Mouse (Mus musculus) ES-Bruce4 (cell line): Measurements from ENCODE around the gene Prkce. TPM values are rescaled to one million over a fixed set of nuclear protein-coding genes. Genes with fewer than 3 reads are reported as not detected.

Experiments
- H3K27ac ChIP-seq: 2 replicates; pipeline ENCODE4 v1.5.1; 2012; ENCODE audit warnings: low read length, inconsistent platforms; ENCODE audit not compliant: insufficient read depth
- H3K27me3 ChIP-seq: 2 replicates; pipeline ENCODE4 v1.6.1; 2012; ENCODE audit warnings: mild to moderate bottlenecking, low read length, inconsistent platforms; ENCODE audit not compliant: control insufficient read depth, poor library complexity, insufficient read depth, severe bottlenecking
- H3K36me3 ChIP-seq: 2 replicates; pipeline ENCODE4 v1.6.1; 2012; ENCODE audit warnings: inconsistent platforms, mild to moderate bottlenecking, low read length, moderate library complexity; ENCODE audit not compliant: control insufficient read depth, poor library complexity, insufficient read depth, severe bottlenecking
- H3K4me1 ChIP-seq: one replicate; pipeline ENCODE4 v1.8.1; 2011; ENCODE audit warnings: low read length; ENCODE audit not compliant: control insufficient read depth, insufficient read depth
- H3K4me3 ChIP-seq: 2 replicates; pipeline ENCODE4 v1.5.1; 2011; ENCODE audit warnings: low read depth, mild to moderate bottlenecking, low read length
- H3K9ac ChIP-seq: 2 replicates; pipeline ENCODE4 v1.6.1; 2012; ENCODE audit warnings: low read depth, mild to moderate bottlenecking, inconsistent platforms; ENCODE audit not compliant: poor library complexity, severe bottlenecking
- H3K9me3 ChIP-seq: replicated peaks from 2 replicates; pipeline ENCODE4 v1.6.1; 2012; ENCODE audit warnings: mild to moderate bottlenecking, low read length, inconsistent platforms; ENCODE audit not compliant: control insufficient read depth, poor library complexity, insufficient read depth, severe bottlenecking
- CTCF ChIP-seq: IDR thresholded peaks from one replicate; pipeline ENCODE4 v1.8.1; 2011; ENCODE audit warnings: low read depth, low read length
- EP300 ChIP-seq: IDR thresholded peaks from 2 replicates; pipeline ENCODE4 v1.6.1; 2011; ENCODE audit warnings: low read depth, low read length; ENCODE audit not compliant: insufficient read depth
- POLR2A ChIP-seq: IDR thresholded peaks from one replicate; pipeline ENCODE4 v1.8.1; 2011; ENCODE audit warnings: low read length; ENCODE audit not compliant: insufficient read depth
- polyA plus RNA-seq: library from polyadenylated mRNA; stranded (reverse); fragments of >200 nt; gene quantifications from 2 replicates; pipeline ENCODE4 v1.2.4, GENCODE M21; 2011; ENCODE audit warnings: low read depth; ENCODE audit not compliant: missing spikeins, insufficient read depth, insufficient read length

Gene Prkce
- polyA plus RNA-seq, 1 experiment: 4.3 TPM

DNA sequence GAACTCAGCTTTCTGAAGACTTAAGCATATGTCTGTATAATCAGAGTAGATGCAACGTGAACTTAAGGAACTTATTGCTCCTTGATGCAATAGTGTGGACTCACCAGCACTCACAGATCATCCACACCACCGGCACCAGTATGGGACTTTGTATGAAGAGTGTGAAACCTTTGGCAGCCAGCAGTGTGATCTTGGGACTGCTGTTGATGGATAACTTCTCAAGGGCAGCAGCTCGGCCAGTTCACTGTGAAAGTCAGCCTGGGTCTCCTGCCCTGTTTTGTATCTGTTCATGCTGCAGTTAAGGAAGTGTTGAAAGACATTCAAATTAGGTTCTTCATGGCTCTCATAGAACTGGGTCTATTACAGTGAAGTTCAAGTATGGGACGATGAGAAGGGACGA, 230.1 kb downstream of the Prkce start:
- H3K36me3 ChIP-seq: no peaks in the 10 kb centered on the region
- no peaks in the 10 kb centered on the region for H3K9me3 ChIP-seq
- TF ChIP-seq POLR2A: no peak
- TF ChIP-seq EP300: no peak
- no peak for TF ChIP-seq CTCF
- no peak overlapping the region for H3K27ac ChIP-seq
- H3K4me1 ChIP-seq: no peaks in the 10 kb centered on the region
- no peaks in the 10 kb centered on the region for H3K27me3 ChIP-seq
- no peak overlapping the region for H3K9ac ChIP-seq
- H3K4me3 ChIP-seq: no peak overlapping the region

DNA sequence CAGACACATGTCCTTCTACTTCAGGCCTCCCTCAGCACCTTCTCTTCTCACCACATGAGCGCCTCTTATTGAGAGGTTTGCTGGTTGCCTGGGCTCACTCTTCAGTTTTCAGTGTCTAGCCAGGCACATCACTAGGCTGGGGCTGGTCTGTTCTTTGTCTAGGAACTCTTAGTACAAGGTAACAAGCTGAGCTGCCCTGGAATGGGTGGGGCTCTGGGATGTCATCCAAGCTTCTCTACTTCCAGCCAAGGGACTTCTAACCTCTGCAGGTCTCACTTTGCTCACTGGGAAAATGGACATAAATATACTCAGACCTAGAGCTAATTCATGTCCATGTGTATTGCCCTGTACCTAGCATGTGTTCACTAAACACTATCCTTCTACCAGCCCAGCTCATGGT, 230.6 kb downstream of the Prkce start:
- Histone ChIP-seq H3K27me3 (no peaks in the 10 kb centered on the region), H3K4me3 (no peak overlapping the region), H3K36me3 (no peaks in the 10 kb centered on the region), H3K9me3 (no peaks in the 10 kb centered on the region), H3K9ac (no peak overlapping the region), H3K27ac (no peak overlapping the region), H3K4me1 (no peaks in the 10 kb centered on the region)
- TF ChIP-seq EP300 (no peak), CTCF (no peak), POLR2A (no peak)

DNA sequence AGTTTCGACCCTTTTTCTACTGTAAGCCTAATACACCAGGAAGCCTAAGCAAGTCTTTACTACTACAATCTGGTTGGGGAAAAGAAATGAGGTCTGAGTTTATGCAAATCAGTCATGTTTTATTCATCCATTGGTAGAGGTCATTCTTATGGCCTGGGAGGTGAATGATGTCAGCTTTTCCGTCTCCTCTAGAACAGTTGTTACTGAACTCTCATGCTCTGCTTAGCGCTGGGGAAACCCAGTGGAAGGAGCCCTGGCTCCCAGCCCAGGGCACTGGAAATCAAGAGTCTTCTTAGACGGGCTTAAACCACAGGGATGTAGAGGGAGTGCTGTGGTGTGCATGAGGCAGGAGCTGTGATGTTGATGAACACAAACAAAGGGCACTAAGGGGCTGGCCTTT, 232.4 kb downstream of the Prkce start:
- no peak overlapping the region for H3K4me3 ChIP-seq
- no peaks in the 10 kb centered on the region for H3K9me3 ChIP-seq
- H3K36me3 ChIP-seq: no peaks in the 10 kb centered on the region
- H3K9ac ChIP-seq: no peak overlapping the region
- no peaks in the 10 kb centered on the region for H3K4me1 ChIP-seq
- TF ChIP-seq POLR2A: no peak
- no peak for TF ChIP-seq EP300
- TF ChIP-seq CTCF: no peak
- no peak overlapping the region for H3K27ac ChIP-seq
- no peaks in the 10 kb centered on the region for H3K27me3 ChIP-seq

DNA sequence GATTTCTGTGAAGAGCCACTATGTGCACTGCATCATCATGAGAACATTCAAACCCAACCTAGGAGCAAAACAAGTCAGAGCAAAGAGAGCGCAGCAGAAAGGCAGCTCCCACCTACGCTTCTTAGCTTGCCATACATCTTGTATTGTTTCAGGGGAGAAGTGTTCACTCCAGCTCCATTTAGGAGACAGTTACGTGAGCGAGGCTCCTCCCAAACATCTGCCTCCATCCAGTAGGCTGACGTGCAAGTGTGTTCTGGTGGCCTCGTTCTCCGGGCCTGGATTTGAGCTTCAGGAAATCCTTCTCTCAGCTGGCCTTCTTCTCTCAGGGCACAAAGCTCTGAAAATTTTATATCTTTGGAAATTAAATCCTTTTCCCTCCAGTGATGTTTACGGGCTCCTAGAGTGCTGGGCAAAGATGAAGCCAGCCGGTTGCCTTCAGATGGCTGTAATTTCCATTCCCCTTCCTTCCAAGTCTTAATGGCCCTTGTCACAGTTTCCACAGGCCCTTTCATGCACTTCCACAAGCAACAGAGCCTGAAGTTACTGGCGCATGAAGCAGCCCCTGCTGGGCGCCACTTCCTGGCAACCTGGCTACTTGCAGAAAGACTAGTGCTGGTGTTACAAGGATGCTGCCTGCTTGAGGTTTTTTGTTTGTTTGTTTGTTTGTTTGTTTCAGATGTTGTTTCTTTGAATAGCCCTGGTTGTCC, 237.4 kb downstream of the Prkce start:
- Histone ChIP-seq H3K9me3 (no peaks in the 10 kb centered on the region), H3K9ac (no peak overlapping the region), H3K27me3 (no peaks in the 10 kb centered on the region), H3K4me1 (no peaks in the 10 kb centered on the region), H3K27ac (no peak overlapping the region), H3K4me3 (no peak overlapping the region), H3K36me3 (no peaks in the 10 kb centered on the region)
- TF ChIP-seq EP300 (no peak), POLR2A (no peak), CTCF (no peak)

DNA sequence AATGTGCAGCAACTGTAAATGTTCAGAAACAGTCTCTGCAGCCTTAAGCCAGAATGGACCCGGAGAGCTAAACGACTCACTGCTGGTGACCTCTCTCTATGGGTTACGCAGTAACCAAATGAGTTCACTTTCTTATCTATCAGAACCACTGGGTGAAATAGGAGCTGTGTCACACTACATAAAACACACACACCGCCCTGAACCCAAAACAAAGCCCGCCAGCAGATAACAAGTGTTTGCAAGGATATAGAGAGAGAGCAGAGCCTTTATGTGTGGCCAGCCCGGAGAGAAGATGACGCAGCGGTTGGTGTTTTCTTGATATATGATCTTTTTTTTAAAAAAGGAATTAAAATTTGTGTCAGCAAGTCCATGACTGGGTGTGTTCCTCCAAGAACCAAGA, 238.1 kb downstream of the Prkce start:
- Histone ChIP-seq H3K9me3 (no peaks in the 10 kb centered on the region), H3K9ac (no peak overlapping the region), H3K27ac (no peak overlapping the region), H3K4me1 (no peaks in the 10 kb centered on the region), H3K27me3 (no peaks in the 10 kb centered on the region), H3K36me3 (no peaks in the 10 kb centered on the region), H3K4me3 (no peak overlapping the region)
- TF ChIP-seq EP300 (no peak), POLR2A (no peak), CTCF (no peak)

DNA sequence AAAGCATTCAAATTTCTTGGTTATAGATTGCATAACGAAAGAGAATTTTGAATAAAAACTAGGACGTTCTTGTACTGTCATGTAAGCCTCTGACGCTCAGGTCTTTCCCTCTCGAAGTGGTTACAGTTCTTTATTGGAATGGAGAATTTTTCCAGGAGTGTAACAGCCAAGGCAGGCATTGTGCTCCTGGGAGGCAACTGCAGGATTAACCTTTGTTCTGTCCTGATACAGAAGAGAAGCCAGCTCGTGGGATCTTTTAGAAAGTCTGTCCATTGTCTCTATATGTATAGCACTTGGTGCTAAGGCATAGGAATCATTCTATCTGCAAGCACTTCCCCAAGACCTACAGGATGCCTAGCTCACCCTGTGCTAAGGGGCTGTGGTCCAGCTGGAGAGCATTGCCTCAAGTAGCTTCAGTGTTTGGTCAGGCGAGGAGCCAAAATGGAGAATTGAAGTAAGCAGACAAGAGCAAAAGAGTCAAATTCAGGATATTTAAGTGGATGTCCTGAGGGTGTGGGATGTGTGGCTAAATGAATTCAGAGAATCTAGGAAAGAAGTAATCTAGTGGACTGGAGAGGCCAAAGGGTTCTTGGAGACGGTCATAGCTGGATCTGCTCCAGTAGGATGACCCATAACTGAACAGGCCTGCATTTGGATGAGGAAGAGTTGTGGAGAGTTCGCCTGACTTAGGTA, 240.5 kb downstream of the Prkce start:
- H3K9ac ChIP-seq: no peak overlapping the region
- H3K4me3 ChIP-seq: no peak overlapping the region
- TF ChIP-seq CTCF (no peak), POLR2A (no peak), EP300 (no peak)
- no peaks in the 10 kb centered on the region for H3K36me3 ChIP-seq
- no peaks in the 10 kb centered on the region for H3K4me1 ChIP-seq
- no peaks in the 10 kb centered on the region for H3K27me3 ChIP-seq
- no peaks in the 10 kb centered on the region for H3K9me3 ChIP-seq
- H3K27ac ChIP-seq: no peak overlapping the region
